Comparison of ENCODE assay signal across 8 mouse cellular contexts in the genomic region with DNA sequence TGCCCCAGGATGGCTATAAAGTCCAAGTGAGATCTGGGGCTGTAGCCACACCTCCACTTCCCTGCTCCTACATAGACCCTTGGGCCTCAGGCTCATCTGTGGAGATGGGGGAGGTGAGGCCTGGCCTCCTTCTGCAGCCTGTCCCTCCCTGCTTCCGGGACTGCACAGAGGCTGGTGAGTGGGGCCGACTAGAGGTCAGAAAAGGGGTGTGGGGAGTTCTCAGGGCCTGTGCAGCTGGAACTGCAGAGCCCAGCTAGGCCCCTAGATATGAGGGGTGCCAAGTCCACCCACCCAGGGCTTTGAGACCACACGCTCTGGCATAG. TPM values are rescaled to one million over a fixed set of nuclear protein-coding genes. Genes with fewer than 3 reads are reported as not detected.
DNase-seq lines count a peak whose midpoint lies in the region; ATAC-seq and TF ChIP-seq lines count a peak whose summit lies in the region.

No protein-coding gene starts in this region.

- WGBS in liver, embryonic 11.5 days = 50% methylated on average over 3 of the region's 3 CpGs
- 65% methylated on average over 3 of the region's 3 CpGs for WGBS in forebrain, embryonic 15.5 days
- 21% methylated on average over 3 of the region's 3 CpGs for WGBS in kidney, embryonic 15.5 days
- WGBS in midbrain, postnatal 0 days = 63% methylated on average over 3 of the region's 3 CpGs
- WGBS in cerebellum, adult 2 months = 79% methylated on average over 3 of the region's 3 CpGs

- no peak for DNase-seq in liver, embryonic 11.5 days (ENCODE audit: low spot score)
- no peak for DNase-seq in liver
- DNase-seq in midbrain, postnatal 0 days (ENCODE audit: low spot score) = no peak
- DNase-seq in thymus, postnatal 4 days = no peak
- no peak for DNase-seq in right cerebral cortex, adult 2 months (ENCODE audit: low spot score in 2 of 2)
- DNase-seq in cerebellum, adult 2 months = no peak

- peaks cover 11% of the 10 kb centered on the region for H3K36me3 ChIP-seq in liver, embryonic 11.5 days (ENCODE audit: control insufficient read depth, insufficient read depth, low read length)
- H3K36me3 ChIP-seq in forebrain, embryonic 15.5 days = peaks cover 29% of the 10 kb centered on the region
- peaks cover 45% of the 10 kb centered on the region for H3K36me3 ChIP-seq in kidney, embryonic 15.5 days
- peaks cover 16% of the 10 kb centered on the region for H3K36me3 ChIP-seq in midbrain, postnatal 0 days (ENCODE audit: insufficient read depth, low read length)

- H3K4me1 ChIP-seq in liver, embryonic 11.5 days (replicated peaks; ENCODE audit: control insufficient read depth, insufficient read depth, low read length) = peaks cover 11% of the 10 kb centered on the region
- peaks cover 7% of the 10 kb centered on the region for H3K4me1 ChIP-seq in forebrain, embryonic 15.5 days
- peaks cover 41% of the 10 kb centered on the region for H3K4me1 ChIP-seq in kidney, embryonic 15.5 days
- no peaks in the 10 kb centered on the region; the same call in 1 of the 2 replicates for H3K4me1 ChIP-seq in midbrain, postnatal 0 days (ENCODE audit: insufficient read depth, low read length)
- H3K4me1 ChIP-seq in cerebellum, adult 2 months (ENCODE audit: control insufficient read depth, insufficient read depth, low read length) = peaks cover 12% of the 10 kb centered on the region

- no peak for TF ChIP-seq POLR2A in cerebellum, adult 2 months (IDR thresholded peaks at IDR 0.05; ENCODE audit: borderline replicate concordance, insufficient read depth, low read length)

- no peaks in the 10 kb centered on the region for H3K27me3 ChIP-seq in liver, embryonic 11.5 days (replicated peaks; ENCODE audit: control insufficient read depth, insufficient read depth, low read length)
- H3K27me3 ChIP-seq in forebrain, embryonic 15.5 days = no peaks in the 10 kb centered on the region
- H3K27me3 ChIP-seq in kidney, embryonic 15.5 days = no peaks in the 10 kb centered on the region
- no peaks in the 10 kb centered on the region for H3K27me3 ChIP-seq in midbrain, postnatal 0 days (ENCODE audit: insufficient read depth, low read length)
- no peaks in the 10 kb centered on the region for H3K27me3 ChIP-seq in cerebellum, adult 2 months (ENCODE audit: control insufficient read depth, insufficient read depth, low read length)

- peak; percentile 34; the same call in 1 of the 2 replicates for ATAC-seq in liver, embryonic 11.5 days (replicated peaks; ENCODE audit: low FRiP score)
- no peak for ATAC-seq in forebrain, embryonic 15.5 days (replicated peaks)
- peak; percentile 78 for ATAC-seq in kidney, embryonic 15.5 days (replicated peaks; ENCODE audit: low FRiP score)
- ATAC-seq in midbrain, postnatal 0 days (ENCODE audit: low FRiP score) = no peak

- H3K4me2 ChIP-seq in liver, embryonic 11.5 days = no peak overlapping the region
- no peak overlapping the region for H3K4me2 ChIP-seq in forebrain, embryonic 15.5 days (replicated peaks)
- H3K4me2 ChIP-seq in kidney, embryonic 15.5 days = 0 out of 2 replicates have a peak overlapping the region, but pooled peaks have one; percentile 1
- H3K4me2 ChIP-seq in midbrain, postnatal 0 days (ENCODE audit: low read depth, low read length, poor library complexity, severe bottlenecking) = no peak overlapping the region

- H3K4me3 ChIP-seq in liver, embryonic 11.5 days (ENCODE audit: low read depth, low read length) = no peak overlapping the region
- no peak overlapping the region for H3K4me3 ChIP-seq in forebrain, embryonic 15.5 days
- no peak overlapping the region for H3K4me3 ChIP-seq in kidney, embryonic 15.5 days (replicated peaks)
- H3K4me3 ChIP-seq in midbrain, postnatal 0 days (ENCODE audit: low read depth, low read length) = no peak overlapping the region
- H3K4me3 ChIP-seq in cerebellum, adult 2 months (replicated peaks; ENCODE audit: insufficient read depth, low read depth, low read length) = no peak overlapping the region

- H3K9me3 ChIP-seq in liver, embryonic 11.5 days (ENCODE audit: control insufficient read depth, low read length) = no peaks in the 10 kb centered on the region
- H3K9me3 ChIP-seq in forebrain, embryonic 15.5 days = no peaks in the 10 kb centered on the region
- no peaks in the 10 kb centered on the region for H3K9me3 ChIP-seq in kidney, embryonic 15.5 days (replicated peaks)
- no peaks in the 10 kb centered on the region for H3K9me3 ChIP-seq in midbrain, postnatal 0 days (ENCODE audit: low read length)

- H3K27ac ChIP-seq in liver, embryonic 11.5 days (ENCODE audit: low read depth, low read length) = peak overlapping the region; percentile 42; the same call in 1 of the 2 replicates
- peak overlapping the region; percentile 62 for H3K27ac ChIP-seq in forebrain, embryonic 15.5 days (replicated peaks)
- peak overlapping the region; percentile 88 for H3K27ac ChIP-seq in kidney, embryonic 15.5 days
- H3K27ac ChIP-seq in midbrain, postnatal 0 days (ENCODE audit: low read depth, low read length) = peak overlapping the region; percentile 48; the same call in 1 of the 2 replicates
- no peak overlapping the region for H3K27ac ChIP-seq in cerebellum, adult 2 months (ENCODE audit: insufficient read depth, low read length)

- no peak overlapping the region for H3K9ac ChIP-seq in liver, embryonic 11.5 days (ENCODE audit: low read depth, low read length)
- H3K9ac ChIP-seq in forebrain, embryonic 15.5 days (replicated peaks) = no peak overlapping the region
- no peak overlapping the region for H3K9ac ChIP-seq in kidney, embryonic 15.5 days
- H3K9ac ChIP-seq in midbrain, postnatal 0 days (replicated peaks; ENCODE audit: low read length, poor library complexity, severe bottlenecking) = 0 out of 2 replicates have a peak overlapping the region, but pooled peaks have one; percentile 10

- no peak for TF ChIP-seq CTCF in midbrain, postnatal 0 days (IDR thresholded peaks at IDR 0.05)
- no peak for TF ChIP-seq CTCF in cerebellum, adult 2 months (IDR thresholded peaks at IDR 0.05; ENCODE audit: borderline replicate concordance, insufficient read depth, low read depth, low read length)

RNA-seq across cellular contexts. Expression of a gene that starts 21.5 kb away (rescaled TPM):
- polyA plus RNA-seq in liver, embryonic 11.5 days (2014; fragmentation: Nextera tagmentation; extraction: Ambion mirVana) = 2.7 and 3.2 TPM in 2 replicates
- 2.1 and 2.2 TPM in 2 replicates for polyA plus RNA-seq in forebrain, embryonic 15.5 days (2015; fragmentation: Nextera tagmentation; extraction: Ambion mirVana)
- 24.3 and 25.9 TPM in 2 replicates for polyA plus RNA-seq in kidney, embryonic 15.5 days (2015; fragmentation: Nextera tagmentation; extraction: Ambion mirVana)
- 7.1 and 8.0 TPM in 2 replicates for total RNA-seq in midbrain, postnatal 0 days (2014; rRNA removed)
- polyA plus RNA-seq in midbrain, postnatal 0 days (2015; fragmentation: Nextera tagmentation; extraction: Ambion mirVana) = 1.4 and 1.5 TPM in 2 replicates
- 3.0 and 3.7 TPM in 2 replicates for polyA plus RNA-seq in cerebellum, adult 2 months (2012; rRNA removed)

RNA-seq across cellular contexts. Expression of a gene that starts 30.8 kb away (rescaled TPM):
- polyA plus RNA-seq in liver, embryonic 11.5 days (2014; fragmentation: Nextera tagmentation; extraction: Ambion mirVana) = 24.9 and 32.1 TPM in 2 replicates
- polyA plus RNA-seq in forebrain, embryonic 15.5 days (2015; fragmentation: Nextera tagmentation; extraction: Ambion mirVana) = 15.4 and 21.6 TPM in 2 replicates
- 25.3 and 27.0 TPM in 2 replicates for polyA plus RNA-seq in kidney, embryonic 15.5 days (2015; fragmentation: Nextera tagmentation; extraction: Ambion mirVana)
- 14.2 and 26.0 TPM in 2 replicates for total RNA-seq in midbrain, postnatal 0 days (2014; rRNA removed)
- 10.4 and 12.7 TPM in 2 replicates for polyA plus RNA-seq in midbrain, postnatal 0 days (2015; fragmentation: Nextera tagmentation; extraction: Ambion mirVana)
- polyA plus RNA-seq in cerebellum, adult 2 months (2012; rRNA removed) = 15.3 and 16.3 TPM in 2 replicates

RNA-seq across cellular contexts. Expression of a gene that starts 43.2 kb away (rescaled TPM):
- 30.3 and 34.0 TPM in 2 replicates for polyA plus RNA-seq in liver, embryonic 11.5 days (2014; fragmentation: Nextera tagmentation; extraction: Ambion mirVana)
- polyA plus RNA-seq in forebrain, embryonic 15.5 days (2015; fragmentation: Nextera tagmentation; extraction: Ambion mirVana) = 14.8 and 16.2 TPM in 2 replicates
- polyA plus RNA-seq in kidney, embryonic 15.5 days (2015; fragmentation: Nextera tagmentation; extraction: Ambion mirVana) = 24.6 and 26.3 TPM in 2 replicates
- 17.4 and 19.9 TPM in 2 replicates for total RNA-seq in midbrain, postnatal 0 days (2014; rRNA removed)
- 10.8 and 12.1 TPM in 2 replicates for polyA plus RNA-seq in midbrain, postnatal 0 days (2015; fragmentation: Nextera tagmentation; extraction: Ambion mirVana)
- polyA plus RNA-seq in cerebellum, adult 2 months (2012; rRNA removed) = 18.6 and 19.3 TPM in 2 replicates

RNA-seq across cellular contexts. Expression of a gene that starts 45.8 kb away (rescaled TPM):
- 1.7 and 2.9 TPM in 2 replicates for polyA plus RNA-seq in liver, embryonic 11.5 days (2014; fragmentation: Nextera tagmentation; extraction: Ambion mirVana)
- 5.6 and 6.9 TPM in 2 replicates for polyA plus RNA-seq in forebrain, embryonic 15.5 days (2015; fragmentation: Nextera tagmentation; extraction: Ambion mirVana)
- polyA plus RNA-seq in kidney, embryonic 15.5 days (2015; fragmentation: Nextera tagmentation; extraction: Ambion mirVana) = 3.4 and 3.6 TPM in 2 replicates
- total RNA-seq in midbrain, postnatal 0 days (2014; rRNA removed) = 15.4 and 18.5 TPM in 2 replicates
- 16.2 and 17.5 TPM in 2 replicates for polyA plus RNA-seq in midbrain, postnatal 0 days (2015; fragmentation: Nextera tagmentation; extraction: Ambion mirVana)
- 23.9 and 28.6 TPM in 2 replicates for polyA plus RNA-seq in cerebellum, adult 2 months (2012; rRNA removed)

Comparison
In these comparisons a context has a peak if more than half of its experiments do, and no peak if none do; other contexts are left out.
1. ATAC-seq: peak in liver, embryonic 11.5 days (single experiment) and kidney, embryonic 15.5 days (single experiment); none in forebrain, embryonic 15.5 days (single experiment) and midbrain, postnatal 0 days (single experiment).